Mouse (Mus musculus) ovary, postnatal 14 days (tissue): Measurements from ENCODE around the gene Megf6.

ENCODE experiments used
- DNase-seq: peaks from one replicate; pipeline ENCODE4 v3.0.0; 2022; ENCODE audit warnings: low spot score

Megf6 gene

GRCm38 (mm10) chr4:154252537-154253255 is 82.2 kb downstream of the Megf6 start:
- no peak for DNase-seq

GRCm38 (mm10) chr4:154260755-154261154 is 90.2 kb downstream of the Megf6 start:
- DNase-seq: no peak

- DNase-seq: no peak
Observed at GRCm38 (mm10) chr4:154262071-154262470, 91.5 kb downstream of the Megf6 start.

GRCm38 (mm10) chr4:154267511-154267910 is 97.0 kb downstream of the Megf6 start:
- no peak for DNase-seq

- no peak for DNase-seq
Observed at GRCm38 (mm10) chr4:154269520-154269919, 99.0 kb downstream of the Megf6 start.

GRCm38 (mm10) chr4:154273000-154273399 is 102.5 kb downstream of the Megf6 start:
- peak; percentile 59 for DNase-seq

- DNase-seq: no peak
Observed at GRCm38 (mm10) chr4:154279481-154279880, 109.0 kb downstream of the Megf6 start.

- DNase-seq: no peak
Observed at GRCm38 (mm10) chr4:154283671-154284070, 113.1 kb downstream of the Megf6 start.

- DNase-seq: no peak
Observed at GRCm38 (mm10) chr4:154293735-154294201, 123.2 kb downstream of the Megf6 start.

GRCm38 (mm10) chr4:154294262-154294731 is 123.8 kb downstream of the Megf6 start:
- DNase-seq: no peak

GRCm38 (mm10) chr4:154297761-154298160 is 127.2 kb downstream of the Megf6 start:
- no peak for DNase-seq

- peak; percentile 21 for DNase-seq
Observed at GRCm38 (mm10) chr4:154299541-154300271, 129.2 kb downstream of the Megf6 start.

GRCm38 (mm10) chr4:154301466-154301881 is 130.9 kb downstream of the Megf6 start, which contains the start of gene Arhgef16:
Gene Arhgef16, minus strand, starts transcription at chr4:154301676.
- peak; percentile 17 for DNase-seq

- no peak for DNase-seq
Observed at GRCm38 (mm10) chr4:154309131-154309530, 138.6 kb downstream of the Megf6 start.

GRCm38 (mm10) chr4:154310576-154311262 is 140.2 kb downstream of the Megf6 start:
- DNase-seq: no peak

GRCm38 (mm10) chr4:154312143-154312812 is 141.7 kb downstream of the Megf6 start:
- no peak for DNase-seq

- no peak for DNase-seq
Observed at GRCm38 (mm10) chr4:154312935-154313621, 142.5 kb downstream of the Megf6 start.

- DNase-seq: no peak
Observed at GRCm38 (mm10) chr4:154313622-154313967, 143.1 kb downstream of the Megf6 start.
